Mouse (Mus musculus) midbrain, embryonic 16.5 days (tissue): ENCODE measurements around the gene Zfp1. TPM values are rescaled to one million over a fixed set of nuclear protein-coding genes. Genes with fewer than 3 reads are reported as not detected.

ENCODE experiments used
- ATAC-seq: fragments of 200-750 bp; cut with Nextera tagmentation; 2 replicates; pipeline ENCODE4 v1.8.0; 2017; ENCODE audit warnings: moderate TSS enrichment
- H3K27ac ChIP-seq: fragments of 300-500 bp; sonication (generic); 2 replicates; pipeline ENCODE4 v1.5.1; 2014; ENCODE audit warnings: mild to moderate bottlenecking, low read length, mixed read lengths
- H3K27me3 ChIP-seq: fragments of 300-500 bp; sonication (generic); 2 replicates; pipeline ENCODE4 v1.6.1; 2014; ENCODE audit warnings: low read depth, low read length, mixed read lengths; ENCODE audit not compliant: control insufficient read depth, insufficient read depth
- H3K36me3 ChIP-seq: fragments of 300-500 bp; sonication (generic); 2 replicates; pipeline ENCODE4 v1.6.1; 2014; ENCODE audit warnings: mild to moderate bottlenecking, low read length, moderate library complexity, mixed read lengths; ENCODE audit not compliant: control insufficient read depth, insufficient read depth
- H3K4me1 ChIP-seq: fragments of 300-500 bp; sonication (generic); 2 replicates; pipeline ENCODE4 v1.6.1; 2014; ENCODE audit warnings: mild to moderate bottlenecking, low read length, mixed read lengths; ENCODE audit not compliant: control insufficient read depth, insufficient read depth
- H3K4me2 ChIP-seq: fragments of 300-500 bp; sonication (generic); 2 replicates; pipeline ENCODE4 v1.6.1; 2014; ENCODE audit warnings: mild to moderate bottlenecking, low read length, mixed read lengths
- H3K4me3 ChIP-seq: fragments of 300-500 bp; sonication (generic); 2 replicates; pipeline ENCODE4 v1.5.1; 2014; ENCODE audit warnings: low read depth, mild to moderate bottlenecking, low read length, moderate library complexity, mixed read lengths
- H3K9ac ChIP-seq: fragments of 300-500 bp; sonication (generic); 2 replicates; pipeline ENCODE4 v1.6.1; 2014; ENCODE audit warnings: low read depth, low read length, mixed read lengths
- H3K9me3 ChIP-seq: fragments of 300-500 bp; sonication (generic); replicated peaks from 2 replicates; pipeline ENCODE4 v1.6.1; 2014; ENCODE audit warnings: mild to moderate bottlenecking, low read length, mixed read lengths; ENCODE audit not compliant: control insufficient read depth, poor library complexity, severe bottlenecking
- WGBS: fragments of 180-500 bp; shearing (Covaris S2); extraction: QIAGEN DNeasy Blood & Tissue Kit; methylation state at CpG from one replicate; pipeline ENCODE4 v1.1.7; 2014; 5-methylcytosine and 5-hydroxymethylcytosine counted together
- polyA plus RNA-seq: library from polyadenylated mRNA; unstranded; fragments of >200 nt; fragmentation: Nextera tagmentation; extraction: Ambion mirVana; gene quantifications from 2 replicates; pipeline ENCODE4 v1.2.1, GENCODE M21; 2015

Gene Zfp1
- polyA plus RNA-seq, 1 experiment from 2014 or later, result 26.7 TPM

DNA sequence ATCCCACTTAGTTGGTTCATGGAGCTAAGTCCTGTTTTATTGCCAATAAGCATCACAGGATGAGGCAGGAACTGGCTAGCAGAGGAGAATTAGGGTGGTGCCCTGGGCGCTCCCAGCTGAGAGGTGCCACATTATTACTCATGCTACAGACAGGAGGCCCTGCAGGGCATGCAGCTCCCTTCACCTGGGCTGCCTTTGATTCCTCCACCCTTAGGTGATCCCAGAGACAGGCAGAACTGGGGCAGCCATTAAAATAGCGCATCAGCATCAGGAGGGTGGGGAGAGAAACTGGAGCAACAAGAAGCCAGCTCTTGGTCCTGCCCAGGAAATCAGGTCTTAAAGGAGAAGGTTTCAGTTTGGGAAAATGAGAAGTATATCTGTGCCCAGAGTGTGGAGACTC is 38.2 kb upstream of the Zfp1 start:
- no peaks in the 10 kb centered on the region for H3K27me3 ChIP-seq
- no peak for ATAC-seq
- H3K4me2 ChIP-seq, result no peak overlapping the region
- no peak overlapping the region for H3K9ac ChIP-seq
- H3K36me3 ChIP-seq, result no peaks in the 10 kb centered on the region
- H3K4me1 ChIP-seq, result peaks cover 6% of the 10 kb centered on the region
- H3K9me3 ChIP-seq, result no peaks in the 10 kb centered on the region
- no peak overlapping the region for H3K4me3 ChIP-seq
- WGBS, result 92% methylated on average over 2 of the region's 2 CpGs
- no peak overlapping the region for H3K27ac ChIP-seq

DNA sequence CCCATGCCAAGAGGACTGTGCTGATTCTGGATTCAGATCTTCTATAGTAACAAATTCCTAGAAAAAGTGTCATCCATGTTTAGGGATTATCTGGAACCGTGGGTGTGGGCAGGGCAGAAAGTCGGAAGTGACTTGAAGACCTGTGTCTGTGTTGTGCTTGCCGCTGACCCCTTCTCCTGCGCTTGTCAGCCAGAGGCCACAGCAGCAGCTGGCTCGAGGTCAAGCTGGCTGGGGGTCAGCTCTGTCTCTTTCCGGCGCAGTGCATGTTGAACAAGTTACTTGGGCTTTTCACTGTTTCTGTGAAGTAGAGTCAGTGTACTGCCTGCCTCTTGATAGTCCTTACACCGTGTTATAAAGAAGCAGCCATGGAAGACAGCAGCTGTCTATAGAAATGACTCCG is 36.2 kb upstream of the Zfp1 start:
- no peak for ATAC-seq
- WGBS, result 96% methylated on average over 9 of the region's 9 CpGs

DNA sequence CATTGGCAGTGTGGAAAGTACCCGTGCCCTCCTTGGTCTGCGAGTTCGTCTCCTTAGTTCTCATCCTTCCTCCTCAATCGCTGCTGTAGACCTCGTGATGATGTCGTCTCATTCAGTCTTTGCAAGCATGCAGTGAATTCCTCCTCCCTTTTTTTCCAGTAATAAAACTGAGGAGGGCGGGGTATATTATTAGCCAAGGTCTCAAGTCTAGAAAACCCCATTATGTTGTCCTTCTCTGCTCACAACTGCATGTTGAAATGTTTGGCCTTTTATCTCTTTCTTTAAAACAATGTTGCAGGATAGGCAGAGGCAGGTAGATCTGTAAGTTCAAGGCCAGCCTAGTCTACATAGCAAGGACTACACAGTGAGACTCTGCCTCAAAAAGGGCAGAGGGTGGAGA is 35.8 kb upstream of the Zfp1 start:
- Histone ChIP-seq H3K4me1 (peaks cover 6% of the 10 kb centered on the region), H3K27me3 (no peaks in the 10 kb centered on the region), H3K9me3 (no peaks in the 10 kb centered on the region), H3K27ac (no peak overlapping the region), H3K4me2 (no peak overlapping the region), H3K36me3 (no peaks in the 10 kb centered on the region), H3K9ac (no peak overlapping the region), H3K4me3 (no peak overlapping the region)
- 95% methylated on average over 7 of the region's 7 CpGs for WGBS
- no peak for ATAC-seq

More for the DNA sequence above, 36.2 kb upstream of the Zfp1 start:
- no peak overlapping the region for H3K4me2 ChIP-seq
- H3K27ac ChIP-seq, result no peak overlapping the region
- peaks cover 6% of the 10 kb centered on the region for H3K4me1 ChIP-seq
- H3K9ac ChIP-seq, result no peak overlapping the region
- H3K4me3 ChIP-seq, result no peak overlapping the region
- no peaks in the 10 kb centered on the region for H3K36me3 ChIP-seq
- H3K9me3 ChIP-seq, result no peaks in the 10 kb centered on the region
- H3K27me3 ChIP-seq, result no peaks in the 10 kb centered on the region

DNA sequence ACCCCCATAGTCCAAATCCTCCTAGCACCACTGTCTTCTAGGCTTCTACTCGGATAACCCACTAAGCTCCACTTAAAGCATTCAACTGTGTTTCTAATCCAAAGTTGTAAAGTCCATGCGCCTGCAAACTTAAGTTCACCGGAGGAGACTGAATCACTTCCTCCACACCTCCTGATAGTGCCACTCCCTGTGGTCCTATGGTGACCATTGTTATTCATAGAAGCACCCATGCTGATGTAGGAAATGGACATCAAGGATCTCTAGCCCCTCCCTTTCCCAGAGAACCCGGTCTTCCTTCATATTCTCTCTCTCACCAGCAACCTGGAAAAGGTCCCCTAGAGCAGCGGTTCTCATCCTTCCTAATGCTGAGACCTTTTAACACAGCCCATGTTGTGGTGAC is 30.0 kb upstream of the Zfp1 start:
- no peak overlapping the region for H3K9ac ChIP-seq
- no peaks in the 10 kb centered on the region for H3K9me3 ChIP-seq
- no peak overlapping the region for H3K27ac ChIP-seq
- 92% methylated on average over 5 of the region's 5 CpGs for WGBS
- peaks cover 7% of the 10 kb centered on the region; the same call in 1 of the 2 replicates for H3K4me1 ChIP-seq
- no peaks in the 10 kb centered on the region for H3K36me3 ChIP-seq
- no peaks in the 10 kb centered on the region for H3K27me3 ChIP-seq
- H3K4me2 ChIP-seq, result no peak overlapping the region
- no peak for ATAC-seq
- H3K4me3 ChIP-seq, result no peak overlapping the region

DNA sequence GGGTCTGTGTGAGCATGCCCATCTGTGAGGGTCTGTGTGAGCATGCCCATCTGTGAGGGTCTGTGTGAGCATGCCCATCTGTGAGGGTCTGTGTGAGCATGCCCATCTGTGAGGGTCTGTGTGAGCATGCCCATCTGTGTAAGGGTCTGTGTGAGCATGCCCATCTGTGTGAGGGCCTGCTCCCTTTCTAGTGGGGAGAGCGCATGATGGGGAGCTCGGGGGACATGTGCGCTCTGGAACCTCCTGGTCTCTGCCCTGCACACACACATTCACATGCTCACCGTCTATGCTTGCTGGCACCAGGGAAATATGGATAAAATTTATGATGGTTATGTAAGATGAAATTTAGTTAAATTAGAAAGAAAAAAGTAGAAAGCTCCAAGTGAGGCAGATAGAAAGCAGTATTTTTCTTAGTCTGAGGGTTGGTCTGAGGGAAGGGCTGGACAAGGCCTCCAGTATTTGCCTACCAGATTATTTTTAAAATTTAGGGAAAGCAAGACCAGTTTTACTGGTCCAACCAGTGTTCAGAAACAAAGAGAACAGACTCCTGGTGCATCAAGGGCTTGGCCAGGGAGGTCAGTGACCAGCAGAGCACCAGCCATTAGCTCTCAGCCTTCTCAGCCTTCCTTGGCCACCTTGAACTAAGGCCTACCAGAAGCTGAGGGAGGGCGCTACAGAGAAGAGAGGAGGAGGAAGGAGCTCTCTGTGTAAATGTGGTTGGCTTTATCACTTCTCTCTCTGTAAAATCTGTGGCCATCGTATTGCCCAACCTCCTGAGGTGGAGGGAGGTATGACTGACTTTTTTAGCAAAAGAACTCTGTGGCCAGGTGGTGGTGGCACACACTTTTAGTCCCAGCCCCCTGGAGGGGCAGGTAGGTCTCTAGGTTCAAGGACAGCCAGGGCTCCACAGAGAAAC is 28.2 kb upstream of the Zfp1 start:
- 93% methylated on average over 6 of the region's 6 CpGs for WGBS
- no peak for ATAC-seq
- no peak overlapping the region for H3K9ac ChIP-seq
- no peaks in the 10 kb centered on the region for H3K9me3 ChIP-seq
- peaks cover 7% of the 10 kb centered on the region; the same call in 1 of the 2 replicates for H3K4me1 ChIP-seq
- no peak overlapping the region for H3K4me3 ChIP-seq
- no peak overlapping the region for H3K4me2 ChIP-seq
- H3K36me3 ChIP-seq, result peaks cover 6% of the 10 kb centered on the region; the same call in 1 of the 2 replicates
- H3K27ac ChIP-seq, result no peak overlapping the region
- H3K27me3 ChIP-seq, result no peaks in the 10 kb centered on the region

DNA sequence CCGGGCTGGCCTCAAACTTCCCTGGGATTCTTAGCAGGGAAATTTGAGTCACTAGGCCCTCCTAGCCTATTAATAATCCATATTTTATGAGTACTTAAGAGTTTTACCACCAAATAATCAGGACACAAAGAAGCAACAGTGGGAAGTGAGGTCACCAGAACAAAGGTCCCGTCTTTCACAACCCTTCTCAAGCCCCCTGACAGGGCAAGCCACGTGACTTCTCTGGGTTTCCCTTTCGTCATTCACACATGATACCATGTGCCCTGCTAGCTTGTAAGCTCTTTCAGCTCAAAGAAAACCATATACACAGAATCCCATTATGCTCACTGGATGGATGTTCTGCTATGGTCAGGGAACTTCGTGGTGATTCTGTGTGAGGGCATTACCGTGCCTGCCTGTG is 25.4 kb upstream of the Zfp1 start:
- H3K4me1 ChIP-seq, result peaks cover 7% of the 10 kb centered on the region; the same call in 1 of the 2 replicates
- H3K27ac ChIP-seq, result no peak overlapping the region
- H3K36me3 ChIP-seq, result peaks cover 9% of the 10 kb centered on the region; the same call in 1 of the 2 replicates
- H3K9me3 ChIP-seq, result no peaks in the 10 kb centered on the region
- no peak for ATAC-seq
- H3K4me3 ChIP-seq, result no peak overlapping the region
- 52% methylated on average over 6 of the region's 6 CpGs for WGBS
- H3K4me2 ChIP-seq, result no peak overlapping the region
- H3K27me3 ChIP-seq, result no peaks in the 10 kb centered on the region
- H3K9ac ChIP-seq, result no peak overlapping the region

DNA sequence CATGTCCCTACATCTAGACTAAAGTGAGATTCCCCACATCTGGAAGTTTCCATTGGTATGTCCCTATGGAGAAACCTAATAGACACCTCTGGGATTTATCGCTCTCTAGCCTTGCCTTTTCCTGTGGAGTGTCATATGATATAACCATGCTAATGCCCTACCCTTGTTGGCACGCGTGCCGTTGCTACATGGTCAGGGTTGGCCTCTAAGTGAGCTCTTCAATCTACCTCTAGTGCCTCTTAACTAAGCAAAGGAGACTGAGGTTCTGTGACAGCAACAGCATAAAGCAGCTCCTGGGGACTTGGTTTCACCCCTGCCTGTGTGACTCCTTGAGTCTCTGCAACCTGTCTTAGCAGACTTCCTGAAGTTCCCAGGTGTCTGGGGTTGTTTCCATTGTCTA is 24.9 kb upstream of the Zfp1 start:
- no peaks in the 10 kb centered on the region for H3K27me3 ChIP-seq
- H3K4me3 ChIP-seq, result no peak overlapping the region
- WGBS, result 96% methylated on average over 4 of the region's 4 CpGs
- H3K9me3 ChIP-seq, result no peaks in the 10 kb centered on the region
- no peak overlapping the region for H3K4me2 ChIP-seq
- peaks cover 7% of the 10 kb centered on the region; the same call in 1 of the 2 replicates for H3K4me1 ChIP-seq
- ATAC-seq, result no peak
- no peak overlapping the region for H3K9ac ChIP-seq
- H3K36me3 ChIP-seq, result peaks cover 9% of the 10 kb centered on the region; the same call in 1 of the 2 replicates
- no peak overlapping the region for H3K27ac ChIP-seq

DNA sequence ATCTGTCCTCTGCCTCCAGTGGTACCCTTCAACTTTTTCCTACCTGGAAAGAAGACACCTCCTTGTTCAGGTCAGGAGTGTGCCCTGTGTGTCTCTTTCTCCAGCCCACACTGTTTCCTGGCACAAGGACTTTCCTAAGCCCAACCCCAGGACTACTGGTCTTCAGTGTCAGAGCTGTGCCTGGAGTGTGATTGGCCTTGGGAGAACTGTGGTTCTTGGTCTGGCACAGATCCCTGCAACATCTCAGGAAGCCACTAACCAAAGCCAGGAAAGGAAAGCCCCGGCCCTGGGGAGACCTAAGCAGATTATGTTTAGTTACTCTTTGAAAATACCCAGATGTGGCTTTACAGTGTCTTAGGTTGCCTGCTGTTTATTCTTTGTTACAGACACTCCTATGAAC is 23.3 kb upstream of the Zfp1 start:
- 65% methylated on average over 1 of the region's 1 CpGs for WGBS
- no peak overlapping the region for H3K27ac ChIP-seq
- no peak for ATAC-seq

DNA sequence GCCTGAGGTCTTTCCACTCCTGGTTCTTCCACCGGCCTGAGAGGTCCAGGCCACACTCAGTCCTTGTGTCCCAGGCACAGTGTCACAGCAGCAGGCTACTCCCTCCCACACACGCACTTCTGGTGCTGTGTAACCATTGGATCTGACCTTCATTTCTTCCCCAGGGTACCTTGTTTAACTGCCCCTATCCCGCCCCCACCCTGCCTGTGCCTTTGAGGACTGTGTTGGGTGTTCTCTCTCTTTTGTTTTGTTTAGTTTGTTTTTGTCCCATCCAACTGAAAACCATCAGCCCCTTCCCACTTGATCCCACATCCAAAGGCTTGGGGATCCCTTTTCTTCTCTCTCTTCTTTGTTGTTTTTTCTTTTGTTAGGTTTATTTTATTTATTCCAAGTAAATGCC is 21.1 kb upstream of the Zfp1 start:
- H3K27ac ChIP-seq, result no peak overlapping the region
- 56% methylated on average over 3 of the region's 3 CpGs for WGBS
- ATAC-seq, result no peak

More for the DNA sequence above, 23.3 kb upstream of the Zfp1 start:
- Histone ChIP-seq H3K4me1 (peaks cover 7% of the 10 kb centered on the region; the same call in 1 of the 2 replicates), H3K4me3 (no peak overlapping the region), H3K4me2 (no peak overlapping the region), H3K36me3 (peaks cover 9% of the 10 kb centered on the region; the same call in 1 of the 2 replicates), H3K27me3 (no peaks in the 10 kb centered on the region), H3K9ac (no peak overlapping the region), H3K9me3 (no peaks in the 10 kb centered on the region)

More for the DNA sequence above, 21.1 kb upstream of the Zfp1 start:
- no peak overlapping the region for H3K9ac ChIP-seq
- no peak overlapping the region for H3K4me3 ChIP-seq
- H3K4me2 ChIP-seq, result no peak overlapping the region
- H3K9me3 ChIP-seq, result no peaks in the 10 kb centered on the region
- H3K27me3 ChIP-seq, result no peaks in the 10 kb centered on the region
- peaks cover 9% of the 10 kb centered on the region; the same call in 1 of the 2 replicates for H3K36me3 ChIP-seq
- no peaks in the 10 kb centered on the region for H3K4me1 ChIP-seq
